Mouse (Mus musculus): ENCODE data around the gene Icam2. TPM values are rescaled to one million over a fixed set of nuclear protein-coding genes. Genes with fewer than 3 reads are reported as not detected.

Gene Icam2
- total and polyA plus RNA-seq, 3 experiments: 3.4 to 42.6 (median 3.7) TPM

GRCm38 (mm10) chr11:106374979-106375378 lies 12.9 kb downstream of the Icam2 start:
- Histone ChIP-seq H3K4me3 (ENCODE audit: low read depth, low read length) (no peak overlapping the region), H3K36me3 (replicated peaks) (no peaks in the 10 kb centered on the region), H3K27me3 (ENCODE audit: insufficient read depth, low read length) (peaks cover 69% of the 10 kb centered on the region), H3K4me1 (ENCODE audit: insufficient read depth, low read depth, low read length) (no peaks in the 10 kb centered on the region), H3K9me3 (replicated peaks) (no peaks in the 10 kb centered on the region)
- ATAC-seq (ENCODE audit: extremely low read depth, insufficient number of reproducible peaks, low FRiP score, poor library complexity, severe bottlenecking) (no peak), DNase-seq (ENCODE audit: low spot score) (no peak)
- TF ChIP-seq GATA1 (IDR thresholded peaks at IDR 0.05; ENCODE audit: borderline replicate concordance, low read length) (no peak), CTCF (IDR thresholded peaks at IDR 0.05; ENCODE audit: low read depth, low read length) (no peak), POLR2AphosphoS5 (IDR thresholded peaks at IDR 0.05; ENCODE audit: insufficient replicate concordance, low read depth, low read length) (no peak), GATA2 (IDR thresholded peaks at IDR 0.05; ENCODE audit: borderline replicate concordance, low read depth, low read length) (no peak), TAL1 (conservative IDR thresholded peaks at IDR 0.05; ENCODE audit: low read depth, low read length) (no peak)

- ATAC-seq (ENCODE audit: extremely low read depth, insufficient number of reproducible peaks, low FRiP score, poor library complexity, severe bottlenecking): no peak
These were observed 13.3 kb downstream of the Icam2 start for GRCm38 (mm10) chr11:106374559-106374958.

GRCm38 (mm10) chr11:106373998-106374397 lies 13.9 kb downstream of the Icam2 start:
- TF ChIP-seq TAL1 (conservative IDR thresholded peaks at IDR 0.05; ENCODE audit: low read depth, low read length): no peak
- TF ChIP-seq CTCF (IDR thresholded peaks at IDR 0.05; ENCODE audit: low read depth, low read length): no peak
- TF ChIP-seq GATA2 (IDR thresholded peaks at IDR 0.05; ENCODE audit: borderline replicate concordance, low read depth, low read length): no peak
- TF ChIP-seq GATA1 (IDR thresholded peaks at IDR 0.05; ENCODE audit: borderline replicate concordance, low read length): no peak
- TF ChIP-seq POLR2AphosphoS5 (IDR thresholded peaks at IDR 0.05; ENCODE audit: insufficient replicate concordance, low read depth, low read length): no peak
- H3K4me1 ChIP-seq (ENCODE audit: insufficient read depth, low read depth, low read length): no peaks in the 10 kb centered on the region
- H3K36me3 ChIP-seq (replicated peaks): no peaks in the 10 kb centered on the region
- no peaks in the 10 kb centered on the region for H3K9me3 ChIP-seq (replicated peaks)
- ATAC-seq (ENCODE audit: extremely low read depth, insufficient number of reproducible peaks, low FRiP score, poor library complexity, severe bottlenecking) (no peak), DNase-seq (ENCODE audit: low spot score) (no peak)
- peaks cover 64% of the 10 kb centered on the region for H3K27me3 ChIP-seq (ENCODE audit: insufficient read depth, low read length)
- H3K4me3 ChIP-seq (ENCODE audit: low read depth, low read length): no peak overlapping the region

More at GRCm38 (mm10) chr11:106374559-106374958, 13.3 kb downstream of the Icam2 start:
- Histone ChIP-seq H3K4me3 (ENCODE audit: low read depth, low read length) (no peak overlapping the region), H3K4me1 (ENCODE audit: insufficient read depth, low read depth, low read length) (no peaks in the 10 kb centered on the region), H3K36me3 (replicated peaks) (no peaks in the 10 kb centered on the region), H3K27me3 (ENCODE audit: insufficient read depth, low read length) (peaks cover 66% of the 10 kb centered on the region), H3K9me3 (replicated peaks) (no peaks in the 10 kb centered on the region)
- TF ChIP-seq POLR2AphosphoS5 (IDR thresholded peaks at IDR 0.05; ENCODE audit: insufficient replicate concordance, low read depth, low read length) (no peak), TAL1 (conservative IDR thresholded peaks at IDR 0.05; ENCODE audit: low read depth, low read length) (no peak), GATA2 (IDR thresholded peaks at IDR 0.05; ENCODE audit: borderline replicate concordance, low read depth, low read length) (no peak), GATA1 (IDR thresholded peaks at IDR 0.05; ENCODE audit: borderline replicate concordance, low read length) (no peak), CTCF (IDR thresholded peaks at IDR 0.05; ENCODE audit: low read depth, low read length) (no peak)
- DNase-seq (ENCODE audit: low spot score): no peak

GRCm38 (mm10) chr11:106366316-106366715 lies 21.6 kb downstream of the Icam2 start:
- DNase-seq (ENCODE audit: low spot score) (peak; percentile 52), ATAC-seq (ENCODE audit: extremely low read depth, insufficient number of reproducible peaks, low FRiP score, poor library complexity, severe bottlenecking) (no peak)
- no peaks in the 10 kb centered on the region for H3K9me3 ChIP-seq (replicated peaks)
- TF ChIP-seq CTCF (IDR thresholded peaks at IDR 0.05; ENCODE audit: low read depth, low read length): peak; percentile 90
- TF ChIP-seq POLR2AphosphoS5 (IDR thresholded peaks at IDR 0.05; ENCODE audit: insufficient replicate concordance, low read depth, low read length): no peak
- no peaks in the 10 kb centered on the region for H3K36me3 ChIP-seq (replicated peaks)
- H3K4me1 ChIP-seq (ENCODE audit: insufficient read depth, low read depth, low read length): no peaks in the 10 kb centered on the region
- H3K27me3 ChIP-seq (ENCODE audit: insufficient read depth, low read length): peaks cover 37% of the 10 kb centered on the region
- H3K4me3 ChIP-seq (ENCODE audit: low read depth, low read length): no peak overlapping the region

GRCm38 (mm10) chr11:106365366-106365765 lies 22.5 kb downstream of the Icam2 start, which contains the start of gene Prr29:
Gene Prr29 (plus strand): TSS chr11:106365472.
- no peaks in the 10 kb centered on the region for H3K9me3 ChIP-seq (replicated peaks)
- H3K4me1 ChIP-seq (ENCODE audit: insufficient read depth, low read depth, low read length): no peaks in the 10 kb centered on the region
- peaks cover 41% of the 10 kb centered on the region for H3K27me3 ChIP-seq (ENCODE audit: insufficient read depth, low read length)
- DNase-seq (ENCODE audit: low spot score) (no peak), ATAC-seq (ENCODE audit: extremely low read depth, insufficient number of reproducible peaks, low FRiP score, poor library complexity, severe bottlenecking) (no peak)
- H3K36me3 ChIP-seq (replicated peaks): no peaks in the 10 kb centered on the region
- no peak within 1 kb of the TSS for H3K4me3 ChIP-seq (ENCODE audit: low read depth, low read length)
- TF ChIP-seq TAL1 (conservative IDR thresholded peaks at IDR 0.05; ENCODE audit: low read depth, low read length) (no peak), GATA2 (IDR thresholded peaks at IDR 0.05; ENCODE audit: borderline replicate concordance, low read depth, low read length) (no peak), GATA1 (IDR thresholded peaks at IDR 0.05; ENCODE audit: borderline replicate concordance, low read length) (no peak), POLR2AphosphoS5 (IDR thresholded peaks at IDR 0.05; ENCODE audit: insufficient replicate concordance, low read depth, low read length) (no peak), CTCF (IDR thresholded peaks at IDR 0.05; ENCODE audit: low read depth, low read length) (no peak)

- H3K4me3 ChIP-seq (ENCODE audit: low read depth, low read length): no peak overlapping the region
- H3K9me3 ChIP-seq (replicated peaks): no peaks in the 10 kb centered on the region
- no peaks in the 10 kb centered on the region for H3K4me1 ChIP-seq (ENCODE audit: insufficient read depth, low read depth, low read length)
- ATAC-seq (ENCODE audit: extremely low read depth, insufficient number of reproducible peaks, low FRiP score, poor library complexity, severe bottlenecking) (no peak), DNase-seq (ENCODE audit: low spot score) (no peak)
- peaks cover 42% of the 10 kb centered on the region for H3K27me3 ChIP-seq (ENCODE audit: insufficient read depth, low read length)
- TF ChIP-seq TAL1 (conservative IDR thresholded peaks at IDR 0.05; ENCODE audit: low read depth, low read length) (no peak), POLR2AphosphoS5 (IDR thresholded peaks at IDR 0.05; ENCODE audit: insufficient replicate concordance, low read depth, low read length) (no peak), CTCF (IDR thresholded peaks at IDR 0.05; ENCODE audit: low read depth, low read length) (no peak), GATA2 (IDR thresholded peaks at IDR 0.05; ENCODE audit: borderline replicate concordance, low read depth, low read length) (no peak), GATA1 (IDR thresholded peaks at IDR 0.05; ENCODE audit: borderline replicate concordance, low read length) (no peak)
- H3K36me3 ChIP-seq (replicated peaks): no peaks in the 10 kb centered on the region
These were observed 23.2 kb downstream of the Icam2 start for GRCm38 (mm10) chr11:106364712-106365111.

All from G1E (cell line).